Mouse (Mus musculus): ENCODE results near the gene Znhit3.
"Not testable (repeated sequence)": the region's sequence is repeated elsewhere in the genome, so short reads cannot be mapped to it uniquely, and the experiment has no call there.

The Znhit3 gene

GRCm38 (mm10) chr11:84919951-84920350 lies 3.8 kb upstream of the Znhit3 start:
- DNase-seq, result no peak

DNA sequence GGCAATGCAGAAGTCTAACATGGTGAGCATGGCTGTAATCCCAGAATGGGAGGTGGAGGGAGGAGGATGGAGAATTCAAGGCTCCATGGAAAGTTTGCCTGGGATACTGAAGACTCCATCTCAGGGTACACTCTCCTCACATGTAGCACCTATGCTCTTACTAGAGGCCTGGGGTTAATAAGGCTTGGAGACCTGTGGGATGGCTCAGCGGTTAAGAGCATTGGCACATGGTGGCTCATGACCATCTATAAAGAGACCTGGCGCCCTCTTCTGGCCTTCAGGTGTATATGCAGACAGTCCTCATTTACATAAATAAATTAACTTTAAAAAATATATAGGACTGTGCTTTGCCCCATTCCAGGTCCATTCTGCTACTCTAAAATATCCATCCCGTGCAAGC lies 3.1 kb upstream of the Znhit3 start:
- peak; percentile 29 to 54 for DNase-seq

DNA sequence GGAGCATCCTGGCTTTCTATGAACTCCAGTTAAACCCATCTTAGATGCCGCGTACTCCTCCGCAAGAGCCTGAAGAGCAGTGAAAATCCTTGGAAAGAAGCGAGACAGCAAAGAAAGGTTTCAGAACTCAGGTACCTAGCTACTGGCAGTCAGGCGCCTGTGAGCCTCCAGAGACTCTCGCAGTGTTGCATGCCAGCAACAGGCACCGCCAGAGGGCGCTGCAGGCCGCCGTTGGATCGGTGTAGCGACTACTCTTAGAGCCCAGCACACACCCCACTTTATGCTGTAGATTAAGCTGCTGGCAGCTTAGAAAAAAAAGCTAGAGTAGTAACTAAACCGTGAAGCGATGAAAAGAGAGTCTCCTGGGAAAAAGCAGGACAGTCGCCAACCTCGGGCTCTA lies 2.3 kb upstream of the Znhit3 start:
- DNase-seq, result peak; percentile 90 to 97

GRCm38 (mm10) chr11:84916703-84917300 lies 636 bp upstream of the Znhit3 start:
- no peak for DNase-seq

GRCm38 (mm10) chr11:84914673-84915072 lies 1.5 kb downstream of the Znhit3 start:
- no peak for DNase-seq

DNA sequence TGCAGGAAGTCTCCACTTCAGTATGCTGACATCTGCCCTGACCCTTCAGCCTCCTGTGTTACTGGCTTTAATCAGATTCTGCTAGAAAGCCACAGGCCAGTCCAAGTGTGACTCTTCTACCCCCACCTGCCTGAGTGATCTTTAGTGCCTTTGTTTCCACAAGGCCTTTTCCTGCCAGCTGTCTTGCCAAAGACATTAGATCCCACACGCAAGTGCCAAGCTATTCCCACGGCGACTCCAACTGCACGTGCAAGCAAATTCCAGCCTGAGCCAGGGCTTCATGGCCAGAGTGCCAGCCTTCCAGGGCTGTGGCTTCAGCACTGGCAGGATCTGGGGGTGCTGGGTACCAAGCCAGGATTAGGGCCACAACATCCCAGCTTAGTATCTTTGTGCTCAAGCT lies 5.8 kb downstream of the Znhit3 start:
- no peak for DNase-seq

DNA sequence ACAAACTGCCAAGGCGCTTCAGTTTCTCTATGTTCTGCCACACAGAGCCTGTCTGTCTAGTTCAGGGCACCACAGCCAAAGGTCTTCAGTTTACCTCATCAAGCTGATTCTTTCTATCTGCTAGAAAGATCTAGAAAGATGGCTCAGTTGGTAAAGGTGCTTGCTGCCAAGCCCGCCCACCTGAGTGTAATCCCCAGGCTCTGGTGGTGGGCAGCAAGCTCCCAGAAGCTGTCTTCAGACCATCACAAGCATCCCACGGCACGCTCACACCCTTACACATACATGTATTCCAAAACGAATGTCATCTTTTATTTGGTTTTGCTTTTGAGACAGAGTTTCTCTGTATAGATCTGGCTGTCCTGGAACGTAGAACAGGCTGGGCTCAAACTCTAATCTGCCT lies 7.7 kb downstream of the Znhit3 start:
- DNase-seq, result no peak

- no peak for DNase-seq
Measured at GRCm38 (mm10) chr11:84907081-84907480, 9.1 kb downstream of the Znhit3 start.

- DNase-seq, result no peak
Measured at GRCm38 (mm10) chr11:84904597-84905144, 11.5 kb downstream of the Znhit3 start.

- DNase-seq, result no peak
Measured at GRCm38 (mm10) chr11:84893113-84893512, 23.1 kb downstream of the Znhit3 start.

DNA sequence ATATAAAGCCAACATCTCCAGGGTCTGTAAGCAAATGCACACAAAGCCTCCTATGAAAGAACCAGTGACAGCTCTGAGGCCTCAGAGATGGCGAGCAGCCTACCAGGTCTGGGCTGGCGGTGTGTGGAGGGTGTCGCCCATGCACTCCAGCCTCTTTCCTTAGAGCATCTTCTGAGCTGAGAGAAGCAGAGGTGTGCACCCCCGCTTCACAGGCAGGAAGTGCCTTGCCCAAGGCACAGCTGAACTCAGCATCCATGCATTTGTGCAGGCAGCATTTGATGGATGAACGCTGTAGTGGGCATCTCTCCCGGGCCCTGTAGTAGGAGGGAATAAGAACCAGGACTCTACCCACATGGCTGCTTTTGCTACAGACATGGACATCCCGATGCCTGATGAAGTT lies 24.5 kb downstream of the Znhit3 start:
- DNase-seq, result no peak

- no peak for DNase-seq
Measured at GRCm38 (mm10) chr11:84889492-84889891, 26.7 kb downstream of the Znhit3 start.

DNA sequence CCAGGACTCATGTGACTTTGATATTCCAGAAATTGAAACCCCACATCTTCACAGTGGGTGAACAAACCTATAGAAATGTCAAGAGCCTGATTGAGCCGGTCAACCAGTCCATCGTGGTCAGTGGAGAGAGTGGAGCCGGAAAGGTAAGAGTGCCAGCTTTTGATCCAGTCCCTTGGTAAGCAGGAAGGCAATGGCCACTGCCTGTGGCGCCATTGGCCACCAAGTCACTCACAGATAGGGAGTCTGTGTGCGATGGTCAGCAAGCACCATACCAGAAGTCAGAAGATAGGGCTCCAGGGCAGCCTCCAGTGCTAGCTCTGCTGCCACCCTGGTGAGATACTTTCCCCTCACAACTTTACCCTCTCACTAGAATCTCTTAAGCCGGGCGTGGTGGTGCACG lies 28.1 kb downstream of the Znhit3 start:
- DNase-seq, result no peak

DNA sequence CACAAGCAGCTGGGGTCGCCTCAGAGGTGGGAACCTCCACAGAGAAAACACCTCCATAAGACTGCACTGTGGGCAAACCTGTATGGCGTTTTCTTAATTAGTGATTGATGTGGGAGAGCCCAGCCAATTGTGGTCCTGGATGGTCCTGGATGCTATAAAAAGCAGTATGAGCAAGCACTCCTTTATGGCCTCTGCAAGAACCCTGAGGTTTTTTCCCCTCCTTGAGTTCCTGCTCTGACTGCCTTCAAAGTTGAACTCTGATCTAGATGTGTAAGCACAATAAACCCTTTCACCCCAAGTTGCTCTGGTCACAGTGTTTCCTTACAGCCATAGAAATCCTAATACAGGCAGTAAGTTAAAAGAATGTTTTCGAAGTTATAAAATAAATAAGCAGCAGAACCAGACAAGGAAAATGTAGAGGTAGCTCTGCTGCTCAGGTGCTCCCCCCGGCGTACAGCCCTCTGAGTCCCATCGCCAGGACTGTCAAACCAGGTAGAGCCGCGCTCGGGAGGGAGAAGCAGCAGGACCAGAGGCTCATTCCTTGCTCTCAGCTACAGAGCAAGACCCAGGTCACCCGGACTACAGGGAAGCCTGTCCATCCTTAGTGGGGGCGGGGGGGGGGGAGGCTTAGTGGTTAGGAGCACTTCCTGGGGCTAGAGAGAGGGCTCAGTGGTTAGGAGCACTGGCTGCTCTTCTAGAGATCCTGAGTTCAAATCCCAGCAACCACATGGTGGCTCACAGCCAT lies 29.2 kb downstream of the Znhit3 start:
- no peak for DNase-seq

DNA sequence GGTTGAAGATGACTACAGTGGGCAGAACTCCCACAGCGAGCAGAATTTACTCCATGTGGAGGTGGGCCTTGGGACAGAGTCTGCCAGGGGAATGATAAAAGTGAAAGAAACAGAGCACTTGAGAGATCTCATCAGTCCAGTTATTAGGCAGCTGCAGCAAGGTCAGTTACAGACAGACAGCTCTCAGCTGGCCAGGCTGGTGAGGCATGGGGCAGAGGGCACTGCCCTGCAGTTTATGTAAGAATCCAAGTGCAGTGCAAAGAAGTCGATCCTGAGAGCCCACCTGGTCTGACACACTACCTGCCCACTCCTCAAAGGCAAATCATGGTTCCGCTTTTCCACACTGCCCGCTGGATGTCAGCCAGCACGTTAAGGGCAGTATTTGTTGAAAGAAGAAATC lies 29.9 kb downstream of the Znhit3 start:
- no peak for DNase-seq

GRCm38 (mm10) chr11:84885238-84885637 lies 30.9 kb downstream of the Znhit3 start:
- no peak for DNase-seq

DNA sequence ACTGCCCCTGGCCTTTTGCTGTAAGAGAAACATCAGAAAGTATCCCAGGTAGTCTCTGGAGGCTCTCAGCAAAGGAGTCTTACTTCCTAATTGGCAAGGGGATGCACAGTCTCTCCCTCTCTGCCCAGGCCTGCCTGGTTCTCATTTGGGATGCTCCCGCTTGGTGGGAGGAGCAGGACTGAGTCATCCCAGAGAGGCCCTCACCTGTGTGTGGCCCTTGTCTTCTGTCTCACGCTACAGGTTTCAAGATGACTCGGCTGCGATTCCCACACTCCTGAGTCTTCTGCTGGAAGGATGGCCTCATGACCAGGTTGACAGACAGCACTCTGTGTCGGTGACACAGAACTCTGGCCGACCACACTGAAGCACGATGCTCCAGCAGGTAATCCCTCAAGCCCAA lies 33.8 kb downstream of the Znhit3 start:
- no peak for DNase-seq

DNA sequence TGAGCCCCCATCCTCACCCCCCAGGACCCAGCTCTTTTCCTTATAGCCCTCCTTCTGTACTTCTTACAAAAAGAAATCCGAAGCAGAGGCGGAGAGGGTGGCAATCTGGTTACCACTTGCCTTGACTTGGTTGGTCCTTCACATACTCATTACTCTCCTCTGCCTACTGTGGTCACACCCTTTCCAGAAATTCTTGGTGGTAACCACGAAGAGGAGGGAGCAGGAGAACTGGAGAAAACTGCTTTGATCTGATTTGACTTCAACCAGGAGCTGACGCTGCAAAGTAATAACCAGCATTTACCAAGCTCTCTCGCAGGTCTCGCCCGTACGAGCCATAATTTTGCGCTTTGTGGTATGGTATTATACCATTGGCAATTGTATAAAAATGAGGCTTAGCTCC lies 35.2 kb downstream of the Znhit3 start:
- DNase-seq, result no peak

DNA sequence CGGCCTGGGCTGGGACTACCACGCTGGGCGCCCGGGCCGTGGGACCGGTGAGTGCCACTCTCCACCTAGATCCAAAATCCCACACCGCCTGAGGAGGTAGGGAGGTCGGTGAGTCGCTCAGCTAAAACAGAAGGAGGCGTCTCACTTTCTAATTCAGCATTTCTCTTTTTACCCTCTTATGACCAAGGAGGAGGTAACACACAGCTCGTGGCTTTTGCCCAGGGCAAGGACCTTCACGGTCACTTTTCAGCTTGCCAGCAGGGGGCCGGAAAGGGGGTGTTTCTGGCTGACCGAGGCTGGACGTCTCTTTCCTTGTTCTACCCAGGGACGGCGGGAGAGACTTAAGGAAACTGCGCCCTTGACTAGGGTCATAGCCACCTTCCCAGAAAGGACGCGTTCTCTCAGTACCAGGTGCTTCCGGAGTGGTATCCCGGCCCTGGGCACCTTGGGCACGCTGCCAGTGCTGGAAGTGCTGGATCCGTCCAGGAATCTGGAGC lies 35.7 kb downstream of the Znhit3 start:
- peak; percentile 33 to 57 for DNase-seq

DNA sequence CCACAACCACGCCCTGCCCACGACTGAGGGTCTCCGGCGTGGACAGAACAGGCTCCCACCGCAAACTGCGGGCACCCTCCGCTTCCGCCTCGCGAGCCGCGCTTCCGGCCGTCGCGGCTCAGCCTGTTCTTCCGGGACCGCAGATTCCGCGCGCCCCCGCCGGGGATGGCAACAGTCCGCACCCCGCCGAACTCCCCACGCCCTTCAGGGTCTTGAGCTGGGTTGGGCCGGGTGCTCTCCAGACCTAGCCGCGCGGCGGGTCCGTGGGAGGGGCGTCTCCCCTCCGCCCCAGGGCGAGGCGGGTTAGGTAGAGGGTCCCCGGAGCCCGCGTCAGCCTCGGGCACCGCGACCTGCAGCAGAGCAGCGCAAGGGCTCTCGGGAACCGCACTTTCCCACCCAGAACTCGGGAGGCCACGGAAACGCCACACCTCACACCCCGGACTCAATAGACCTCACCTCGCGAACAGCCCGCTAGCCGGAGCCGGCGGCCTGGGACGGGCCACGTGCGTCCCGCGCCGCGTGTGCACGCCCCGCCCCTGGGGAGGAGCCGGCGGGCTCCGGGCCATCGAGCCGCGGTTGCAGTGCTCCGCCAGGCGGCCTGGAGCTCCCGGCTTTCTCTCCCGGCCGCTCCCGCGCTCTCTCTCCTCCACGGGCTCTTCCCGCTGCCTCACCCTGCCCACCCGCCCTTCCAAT lies 36.2 kb downstream of the Znhit3 start, which contains the start of the genes Myo19 and Pigw:
Myo19 (plus strand) TSS at position 377 of the 693 bp plus-strand sequence.
Pigw (minus strand) TSS at position 514 of the 693 bp plus-strand sequence.
- peak; percentile 83 to 90 for DNase-seq

- DNase-seq, result no peak
Measured at GRCm38 (mm10) chr11:84879007-84879771, 37.0 kb downstream of the Znhit3 start.

DNA sequence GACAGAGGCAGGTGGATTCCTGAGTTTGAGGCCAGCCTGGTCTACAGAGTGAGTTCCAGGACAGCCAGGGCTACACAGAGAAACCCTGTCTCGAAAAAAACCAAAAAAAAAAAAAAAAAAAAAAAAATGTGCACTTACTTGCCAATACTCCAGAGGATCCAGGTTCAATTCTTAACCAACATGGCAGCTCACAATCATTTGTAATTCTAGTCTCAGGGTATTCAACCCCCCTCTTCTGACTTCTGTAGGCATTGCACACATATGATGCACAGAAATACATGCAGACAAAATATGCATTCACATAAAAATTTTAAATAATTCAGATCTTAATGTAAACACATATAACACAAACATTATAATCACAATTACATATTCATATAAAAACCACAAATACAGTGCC lies 40.1 kb downstream of the Znhit3 start:
- DNase-seq, result not testable (repeated sequence)
